Mouse (Mus musculus) naive thymus-derived CD4-positive, alpha-beta T cell, adult 2 months (primary cell): ENCODE data around the gene Spaca4.
A peak's percentile ranks its signal among the peaks of the same experiment; 100 is the strongest.

Source experiments
- DNase-seq: peaks from one replicate; pipeline ENCODE4 v3.0.0-alpha.2; 2011; ENCODE audit warnings: low read depth

Spaca4 gene

GRCm38 (mm10) chr7:45726419-45726818 is 806 bp upstream of the Spaca4 start:
- DNase-seq, result no peak

- DNase-seq, result no peak
Measured at GRCm38 (mm10) chr7:45725151-45725550, 462 bp downstream of the Spaca4 start.

- DNase-seq, result no peak
Measured at GRCm38 (mm10) chr7:45723781-45724180, 1.8 kb downstream of the Spaca4 start.

GRCm38 (mm10) chr7:45723301-45723700 is 2.3 kb downstream of the Spaca4 start:
- DNase-seq, result no peak

- no peak for DNase-seq
Measured at GRCm38 (mm10) chr7:45722348-45722713, 3.3 kb downstream of the Spaca4 start.

- no peak for DNase-seq
Measured at GRCm38 (mm10) chr7:45721642-45722347, 3.8 kb downstream of the Spaca4 start.

- no peak for DNase-seq
Measured at GRCm38 (mm10) chr7:45721234-45721571, 4.4 kb downstream of the Spaca4 start.

GRCm38 (mm10) chr7:45720413-45721233 is 5.0 kb downstream of the Spaca4 start, which contains the start of gene Fam83e:
Gene Fam83e (plus strand): TSS chr7:45721212.
- peak; percentile 44 for DNase-seq

- no peak for DNase-seq
Measured at GRCm38 (mm10) chr7:45719738-45720412, 5.7 kb downstream of the Spaca4 start.

- no peak for DNase-seq
Measured at GRCm38 (mm10) chr7:45719180-45719579, 6.4 kb downstream of the Spaca4 start.

- no peak for DNase-seq
Measured at GRCm38 (mm10) chr7:45718331-45718730, 7.3 kb downstream of the Spaca4 start.

- DNase-seq, result peak; percentile 99
Measured at GRCm38 (mm10) chr7:45717918-45718297, 7.7 kb downstream of the Spaca4 start, which contains the start of gene Sphk2. Gene Sphk2 (minus strand): TSS chr7:45718002.

- peak; percentile 26 for DNase-seq
Measured at GRCm38 (mm10) chr7:45716952-45717917, 8.4 kb downstream of the Spaca4 start.

- peak; percentile 28 for DNase-seq
Measured at GRCm38 (mm10) chr7:45716460-45716857, 9.2 kb downstream of the Spaca4 start.

GRCm38 (mm10) chr7:45715741-45716459 is 9.7 kb downstream of the Spaca4 start:
- no peak for DNase-seq

- DNase-seq, result peak; percentile 96
Measured at GRCm38 (mm10) chr7:45715090-45715708, 10.4 kb downstream of the Spaca4 start, which contains the start of gene Rpl18. Gene Rpl18 (plus strand): TSS chr7:45715457.

- no peak for DNase-seq
Measured at GRCm38 (mm10) chr7:45714630-45715089, 11.0 kb downstream of the Spaca4 start.

- DNase-seq, result peak; percentile 18
Measured at GRCm38 (mm10) chr7:45713881-45714520, 11.6 kb downstream of the Spaca4 start.

GRCm38 (mm10) chr7:45713396-45713795 is 12.2 kb downstream of the Spaca4 start:
- no peak for DNase-seq
